Mouse (Mus musculus): ENCODE measurements around the gene Slc26a10. TPM values are rescaled to one million over a fixed set of nuclear protein-coding genes. Genes with fewer than 3 reads are reported as not detected.
A peak's percentile ranks its signal among the peaks of the same experiment; 100 is the strongest.

The Slc26a10 gene
- 1.1 and 2.6 TPM in 2 replicates for polyA plus RNA-seq (2012; rRNA removed)

- peak; percentile 67 for DNase-seq (ENCODE audit: low read depth)
- TF ChIP-seq POLR2A (IDR thresholded peaks at IDR 0.05; ENCODE audit: borderline replicate concordance, extremely low read depth, insufficient read depth, insufficient read length, poor library complexity, severe bottlenecking) (no peak), CTCF (IDR thresholded peaks at IDR 0.05; ENCODE audit: borderline replicate concordance, extremely low read depth, insufficient read depth, insufficient read length) (no peak)
Observed at GRCm38 (mm10) chr10:127179871-127180694, at the start of gene Slc26a10. Gene Slc26a10, minus strand, starts transcription at chr10:127180645.

DNA sequence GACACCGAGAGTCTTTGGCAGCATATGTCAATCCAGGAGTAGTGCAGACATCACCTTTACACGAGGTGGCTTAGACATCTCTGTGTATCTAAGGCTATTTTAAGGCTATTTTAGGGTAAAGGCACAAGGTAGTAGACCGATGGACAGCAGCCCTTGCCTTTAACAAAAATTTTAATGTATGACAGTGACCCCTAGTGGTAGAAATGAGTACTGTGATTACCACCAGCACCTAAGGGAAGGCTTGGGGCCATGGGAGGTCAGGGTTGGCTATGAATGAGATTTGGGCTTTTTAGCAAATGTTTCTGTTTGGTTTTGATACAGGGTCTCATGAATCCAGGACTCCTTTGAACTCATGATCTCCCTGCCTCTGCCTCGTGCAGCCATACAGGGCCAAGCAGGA lies 48.5 kb upstream of the Slc26a10 start:
- DNase-seq (ENCODE audit: low read depth), result peak; percentile 72
- TF ChIP-seq CTCF (IDR thresholded peaks at IDR 0.05; ENCODE audit: borderline replicate concordance, extremely low read depth, insufficient read depth, insufficient read length) (peak; percentile 71; the same call in 1 of the 2 replicates), POLR2A (IDR thresholded peaks at IDR 0.05; ENCODE audit: borderline replicate concordance, extremely low read depth, insufficient read depth, insufficient read length, poor library complexity, severe bottlenecking) (no peak)

- TF ChIP-seq POLR2A (IDR thresholded peaks at IDR 0.05; ENCODE audit: borderline replicate concordance, extremely low read depth, insufficient read depth, insufficient read length, poor library complexity, severe bottlenecking) (no peak), CTCF (IDR thresholded peaks at IDR 0.05; ENCODE audit: borderline replicate concordance, extremely low read depth, insufficient read depth, insufficient read length) (no peak)
- no peak for DNase-seq (ENCODE audit: low read depth)
Observed at GRCm38 (mm10) chr10:127227163-127227562, 46.7 kb upstream of the Slc26a10 start.

DNA sequence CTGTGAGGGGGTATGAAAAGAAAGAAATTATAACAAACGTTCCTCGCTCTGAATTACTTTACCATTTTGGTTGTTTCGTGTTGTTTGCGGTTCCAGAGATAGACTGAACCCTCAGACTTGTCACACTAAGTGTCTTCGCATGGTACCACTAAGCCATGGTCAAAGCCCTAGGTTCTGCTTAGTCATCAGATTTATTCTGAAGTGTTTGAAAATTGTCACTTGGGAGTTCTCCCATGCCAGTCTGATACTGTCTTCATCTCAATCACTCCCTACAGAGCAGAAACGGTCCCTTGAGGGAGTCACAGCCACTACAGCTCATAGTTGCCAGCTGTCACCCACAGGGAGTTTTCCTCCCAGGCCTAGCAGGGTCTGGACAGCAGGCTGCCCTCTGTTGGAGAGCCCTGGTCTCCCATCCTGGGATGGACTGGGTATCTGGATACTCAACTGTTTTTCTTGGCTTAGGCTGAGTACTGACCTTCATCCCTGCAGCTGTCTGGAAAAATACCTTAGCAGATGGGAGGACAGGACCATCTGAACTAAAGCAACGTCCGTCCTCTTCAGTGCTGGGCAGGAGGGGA lies 46.0 kb upstream of the Slc26a10 start:
- no peak for TF ChIP-seq POLR2A (IDR thresholded peaks at IDR 0.05; ENCODE audit: borderline replicate concordance, extremely low read depth, insufficient read depth, insufficient read length, poor library complexity, severe bottlenecking)
- peak; percentile 47; the same call in 1 of the 2 replicates for TF ChIP-seq CTCF (IDR thresholded peaks at IDR 0.05; ENCODE audit: borderline replicate concordance, extremely low read depth, insufficient read depth, insufficient read length)

GRCm38 (mm10) chr10:127225732-127226131 lies 45.3 kb upstream of the Slc26a10 start:
- DNase-seq (ENCODE audit: low read depth), result no peak
- TF ChIP-seq POLR2A (IDR thresholded peaks at IDR 0.05; ENCODE audit: borderline replicate concordance, extremely low read depth, insufficient read depth, insufficient read length, poor library complexity, severe bottlenecking) (no peak), CTCF (IDR thresholded peaks at IDR 0.05; ENCODE audit: borderline replicate concordance, extremely low read depth, insufficient read depth, insufficient read length) (no peak)

More for the DNA sequence above, 46.0 kb upstream of the Slc26a10 start:
- no peak for DNase-seq (ENCODE audit: low read depth)

- DNase-seq (ENCODE audit: low read depth), result no peak
- TF ChIP-seq CTCF (IDR thresholded peaks at IDR 0.05; ENCODE audit: borderline replicate concordance, extremely low read depth, insufficient read depth, insufficient read length), result no peak
- TF ChIP-seq POLR2A (IDR thresholded peaks at IDR 0.05; ENCODE audit: borderline replicate concordance, extremely low read depth, insufficient read depth, insufficient read length, poor library complexity, severe bottlenecking), result no peak
Observed at GRCm38 (mm10) chr10:127225213-127225612, 44.8 kb upstream of the Slc26a10 start.

DNA sequence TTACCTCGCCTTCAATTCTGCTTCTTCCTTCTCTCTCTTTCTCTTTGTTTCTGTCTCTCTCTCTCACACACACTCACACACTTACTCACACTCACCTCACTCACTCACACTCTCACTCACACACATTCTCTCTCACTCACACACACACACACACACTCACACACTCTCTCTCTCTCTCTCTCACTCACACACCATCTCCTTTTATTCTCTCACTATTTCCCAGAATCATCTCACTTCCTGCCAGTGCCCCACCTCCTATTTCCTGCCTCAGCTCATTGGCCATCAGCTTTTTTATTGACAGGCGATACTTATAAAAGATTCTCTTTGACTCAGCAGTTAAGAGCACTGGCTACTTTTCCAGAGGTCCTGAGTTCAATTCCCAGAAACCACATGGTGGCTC lies 37.9 kb upstream of the Slc26a10 start:
- TF ChIP-seq CTCF (IDR thresholded peaks at IDR 0.05; ENCODE audit: borderline replicate concordance, extremely low read depth, insufficient read depth, insufficient read length) (no peak), POLR2A (IDR thresholded peaks at IDR 0.05; ENCODE audit: borderline replicate concordance, extremely low read depth, insufficient read depth, insufficient read length, poor library complexity, severe bottlenecking) (no peak)
- DNase-seq (ENCODE audit: low read depth), result no peak

DNA sequence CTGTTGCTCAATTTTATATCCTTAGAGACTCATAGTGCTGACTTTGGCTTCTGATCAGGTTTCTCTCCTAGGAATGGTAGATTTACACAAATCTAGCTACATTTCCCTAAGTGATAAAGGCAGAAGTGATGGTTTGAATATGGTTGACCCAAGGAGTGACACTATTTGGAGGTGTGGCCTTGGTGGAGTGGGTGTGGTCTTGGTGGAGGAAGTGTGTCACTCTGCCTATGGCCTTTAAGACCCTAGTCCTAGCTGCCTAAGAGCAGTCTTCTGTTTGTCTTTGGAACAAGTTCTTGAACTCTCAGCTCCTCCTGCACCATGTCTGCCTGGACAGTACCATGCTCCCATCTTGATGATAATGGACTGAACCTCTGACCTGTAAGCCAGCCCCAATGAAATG lies 36.7 kb upstream of the Slc26a10 start:
- no peak for TF ChIP-seq CTCF (IDR thresholded peaks at IDR 0.05; ENCODE audit: borderline replicate concordance, extremely low read depth, insufficient read depth, insufficient read length)
- TF ChIP-seq POLR2A (IDR thresholded peaks at IDR 0.05; ENCODE audit: borderline replicate concordance, extremely low read depth, insufficient read depth, insufficient read length, poor library complexity, severe bottlenecking), result no peak
- no peak for DNase-seq (ENCODE audit: low read depth)

DNA sequence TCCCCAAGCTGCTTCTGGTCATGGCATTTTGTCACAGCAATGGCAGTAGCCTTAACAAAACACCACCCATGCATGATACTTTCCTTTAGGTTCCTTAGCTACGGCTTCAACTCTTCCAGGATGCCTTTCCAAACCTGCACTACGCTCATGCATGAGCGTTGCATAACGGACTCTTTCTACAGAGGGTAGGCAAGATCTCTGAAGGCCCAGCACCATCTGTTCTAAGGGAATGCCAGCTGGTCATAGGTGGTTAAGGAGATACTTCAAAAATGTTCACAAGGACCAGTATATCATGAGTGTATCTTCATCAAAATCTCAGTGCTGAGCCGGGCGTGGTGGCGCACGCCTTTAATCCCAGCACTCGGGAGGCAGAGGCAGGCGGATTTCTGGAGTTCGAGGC lies 36.0 kb upstream of the Slc26a10 start:
- DNase-seq (ENCODE audit: low read depth), result no peak
- TF ChIP-seq POLR2A (IDR thresholded peaks at IDR 0.05; ENCODE audit: borderline replicate concordance, extremely low read depth, insufficient read depth, insufficient read length, poor library complexity, severe bottlenecking), result no peak
- TF ChIP-seq CTCF (IDR thresholded peaks at IDR 0.05; ENCODE audit: borderline replicate concordance, extremely low read depth, insufficient read depth, insufficient read length), result no peak

DNA sequence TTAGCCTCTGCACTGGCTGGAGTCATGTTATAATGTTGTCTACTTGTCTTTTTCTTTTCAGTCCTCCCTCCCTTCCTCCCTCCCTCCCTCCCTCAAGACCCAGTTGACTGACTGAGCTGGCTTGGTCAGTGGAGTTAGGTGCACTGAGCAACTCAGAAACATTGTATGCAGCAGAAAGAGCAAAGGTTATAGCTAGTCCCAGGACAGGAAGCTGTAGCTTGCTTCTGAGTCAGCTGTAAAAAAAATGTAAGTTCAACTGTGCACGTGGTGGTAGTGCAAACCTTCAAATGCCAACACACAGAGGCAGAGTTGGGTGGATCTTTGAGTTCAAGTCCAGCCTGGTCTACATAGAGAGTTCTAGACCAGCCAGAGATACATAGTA lies 34.0 kb upstream of the Slc26a10 start:
- no peak for DNase-seq (ENCODE audit: low read depth)
- no peak for TF ChIP-seq POLR2A (IDR thresholded peaks at IDR 0.05; ENCODE audit: borderline replicate concordance, extremely low read depth, insufficient read depth, insufficient read length, poor library complexity, severe bottlenecking)
- TF ChIP-seq CTCF (IDR thresholded peaks at IDR 0.05; ENCODE audit: borderline replicate concordance, extremely low read depth, insufficient read depth, insufficient read length), result no peak

DNA sequence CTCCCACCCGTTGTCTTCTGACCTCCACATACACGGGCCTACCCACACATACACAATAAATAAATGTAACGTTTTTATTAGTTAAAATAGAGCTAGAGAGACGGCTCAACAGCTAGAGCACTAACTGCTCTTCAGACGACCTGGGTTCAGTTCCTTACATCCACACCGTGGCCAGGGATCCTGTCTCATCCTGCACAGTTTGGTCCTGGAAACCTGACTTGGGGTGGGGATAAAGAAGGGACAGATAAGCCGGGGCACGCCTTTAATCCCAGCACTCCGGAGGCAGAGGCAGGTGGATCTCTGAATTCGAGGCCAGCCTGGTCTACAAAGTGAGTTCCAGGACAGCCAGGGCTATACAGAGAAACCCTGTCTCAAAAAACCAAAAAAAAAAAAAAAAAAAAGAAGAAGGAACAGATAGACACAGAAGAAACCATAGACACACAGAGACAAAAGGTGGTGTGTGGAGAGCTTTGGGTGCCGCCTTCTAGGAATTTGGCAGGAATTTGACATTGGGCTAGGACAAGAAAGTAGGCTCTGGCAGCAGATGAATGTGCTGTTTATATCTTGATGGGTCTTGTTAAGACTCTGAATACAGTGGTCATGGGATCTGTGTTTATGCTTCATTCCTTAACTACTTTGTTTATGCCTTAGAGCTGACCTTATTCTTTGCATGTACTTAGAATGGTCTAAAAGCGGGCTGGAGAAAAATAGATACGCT lies 33.4 kb upstream of the Slc26a10 start:
- no peak for DNase-seq (ENCODE audit: low read depth)
- TF ChIP-seq CTCF (IDR thresholded peaks at IDR 0.05; ENCODE audit: borderline replicate concordance, extremely low read depth, insufficient read depth, insufficient read length) (no peak), POLR2A (IDR thresholded peaks at IDR 0.05; ENCODE audit: borderline replicate concordance, extremely low read depth, insufficient read depth, insufficient read length, poor library complexity, severe bottlenecking) (no peak)
